Comparison of ENCODE assay signal across 8 mouse cellular contexts in the genomic region with DNA sequence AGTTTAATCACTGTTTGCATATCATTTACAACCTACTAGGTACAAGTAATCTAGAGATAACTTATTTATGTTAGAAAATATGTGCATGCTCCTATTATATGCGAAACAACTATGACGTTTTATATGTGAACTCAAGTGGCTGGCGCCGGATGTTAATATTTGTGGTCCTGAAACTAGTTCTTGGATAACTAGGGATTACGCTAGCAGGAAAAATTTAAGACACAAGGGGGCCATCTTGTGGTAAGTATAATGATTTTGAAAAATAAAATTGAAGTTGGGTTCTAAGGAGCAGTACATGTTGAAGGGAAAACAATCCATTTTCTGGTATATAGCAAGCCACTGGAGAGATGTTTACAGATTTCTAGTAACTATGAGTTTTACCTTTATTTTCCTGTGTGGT. TPM values are rescaled to one million over a fixed set of nuclear protein-coding genes. Genes with fewer than 3 reads are reported as not detected.
DNase-seq lines count a peak whose midpoint lies in the region; ATAC-seq lines count a peak whose summit lies in the region.

No protein-coding gene starts in this region.

- no peaks in the 10 kb centered on the region for H3K27me3 ChIP-seq in lung, embryonic 15.5 days
- no peaks in the 10 kb centered on the region for H3K27me3 ChIP-seq in limb, embryonic 10.5 days (ENCODE audit: low read depth, poor library complexity, severe bottlenecking)
- H3K27me3 ChIP-seq in stomach, embryonic 14.5 days (ENCODE audit: control insufficient read depth, insufficient read depth, low read length): no peaks in the 10 kb centered on the region

- H3K9ac ChIP-seq in lung, embryonic 15.5 days: no peak overlapping the region
- no peak overlapping the region for H3K9ac ChIP-seq in stomach, embryonic 14.5 days (replicated peaks; ENCODE audit: low read depth, low read length)

- no peak for ATAC-seq in lung, embryonic 15.5 days (ENCODE audit: borderline replicate concordance, extremely low read depth, low FRiP score, low TSS enrichment)
- no peak for ATAC-seq in stomach, embryonic 14.5 days (ENCODE audit: insufficient number of reproducible peaks, insufficient read depth, low FRiP score, low read depth)

- H3K36me3 ChIP-seq in lung, embryonic 15.5 days: peaks cover 23% of the 10 kb centered on the region
- peaks cover 38% of the 10 kb centered on the region for H3K36me3 ChIP-seq in limb, embryonic 10.5 days
- H3K36me3 ChIP-seq in stomach, embryonic 14.5 days (ENCODE audit: control insufficient read depth, insufficient read depth, low read length): peaks cover 5% of the 10 kb centered on the region

- H3K4me1 ChIP-seq in lung, embryonic 15.5 days: peaks cover 8% of the 10 kb centered on the region; the same call in 1 of the 2 replicates
- peaks cover 9% of the 10 kb centered on the region for H3K4me1 ChIP-seq in limb, embryonic 10.5 days
- 0 out of 2 replicates have a peak, but pooled peaks cover 3% of the 10 kb centered on the region for H3K4me1 ChIP-seq in stomach, embryonic 14.5 days (ENCODE audit: control insufficient read depth, insufficient read depth, low read length)

- DNase-seq in cerebellum, adult 9-10 months: peak; percentile 27
- no peak for DNase-seq in cerebellum, postnatal 36 days
- DNase-seq in lung, adult 18-20 months: no peak
- DNase-seq in limb, embryonic 10.5 days (ENCODE audit: low spot score): no peak
- no peak for DNase-seq in ovary, postnatal 10 days (ENCODE audit: low spot score)
- DNase-seq in left cerebral cortex, postnatal 10 days (ENCODE audit: extremely low spot score in 1 of 2, low spot score in 2 of 2): no peak

- intact Hi-C loops in left cerebral cortex, postnatal 10 days (cut with DNase I): loop anchor here (5.0 to 10.0 kb wide), 4 partner anchors 57 to 370 kb away; partner anchors contain the start of gene Ank2

- H3K9me3 ChIP-seq in lung, embryonic 15.5 days: no peaks in the 10 kb centered on the region
- no peaks in the 10 kb centered on the region for H3K9me3 ChIP-seq in limb, embryonic 10.5 days (replicated peaks)
- H3K9me3 ChIP-seq in stomach, embryonic 14.5 days (ENCODE audit: control insufficient read depth, low read depth, low read length): no peaks in the 10 kb centered on the region

- WGBS in lung, embryonic 15.5 days: 25% methylated on average over 5 of the region's 5 CpGs
- 82% methylated on average over 5 of the region's 5 CpGs for WGBS in limb, embryonic 10.5 days
- WGBS in stomach, embryonic 14.5 days: 50% methylated on average over 5 of the region's 5 CpGs

- peak overlapping the region; percentile 59 for H3K4me2 ChIP-seq in lung, embryonic 15.5 days
- peak overlapping the region; percentile 69 for H3K4me2 ChIP-seq in stomach, embryonic 14.5 days (replicated peaks; ENCODE audit: low read depth, low read length)

- no peak overlapping the region for H3K27ac ChIP-seq in lung, embryonic 15.5 days
- H3K27ac ChIP-seq in limb, embryonic 10.5 days: no peak overlapping the region
- H3K27ac ChIP-seq in stomach, embryonic 14.5 days (ENCODE audit: low read length): no peak overlapping the region

- H3K4me3 ChIP-seq in lung, embryonic 15.5 days: peak overlapping the region; percentile 71
- peak overlapping the region; percentile 80 for H3K4me3 ChIP-seq in limb, embryonic 10.5 days
- H3K4me3 ChIP-seq in stomach, embryonic 14.5 days (ENCODE audit: low read depth, low read length): peak overlapping the region; percentile 81; the same call in 1 of the 2 replicates

RNA-seq across cellular contexts. Expression of gene Zgrf1, which starts 1.4 kb away (rescaled TPM):
- 8.3 and 9.5 TPM in 2 replicates for polyA plus RNA-seq in lung, embryonic 15.5 days (2015; fragmentation: Nextera tagmentation; extraction: Ambion mirVana)
- 18.9 and 21.0 TPM in 2 replicates for polyA plus RNA-seq in limb, embryonic 10.5 days (2016; fragmentation: Nextera tagmentation; extraction: Ambion mirVana)
- polyA plus RNA-seq in stomach, embryonic 14.5 days (2014; fragmentation: Nextera tagmentation; extraction: Ambion mirVana): 11.1 and 13.6 TPM in 2 replicates
- 1 to 10 TPM; 2.5 to 3.0 TPM for total RNA-seq in left cerebral cortex, postnatal 10 days (2021)

RNA-seq across cellular contexts. Expression of gene Larp7, which starts 1.6 kb away (rescaled TPM):
- polyA plus RNA-seq in lung, embryonic 15.5 days (2015; fragmentation: Nextera tagmentation; extraction: Ambion mirVana): 59.2 and 62.0 TPM in 2 replicates
- 62.7 and 69.4 TPM in 2 replicates for polyA plus RNA-seq in limb, embryonic 10.5 days (2016; fragmentation: Nextera tagmentation; extraction: Ambion mirVana)
- polyA plus RNA-seq in stomach, embryonic 14.5 days (2014; fragmentation: Nextera tagmentation; extraction: Ambion mirVana): 59.2 and 68.3 TPM in 2 replicates
- 10 to 100 TPM; 17.8 to 18.0 TPM for total RNA-seq in left cerebral cortex, postnatal 10 days (2021)

RNA-seq across cellular contexts. Expression of gene Ank2, which starts 55.6 kb away (rescaled TPM):
- polyA plus RNA-seq in lung, embryonic 15.5 days (2015; fragmentation: Nextera tagmentation; extraction: Ambion mirVana): 11.5 and 13.4 TPM in 2 replicates
- 12.1 and 15.3 TPM in 2 replicates for polyA plus RNA-seq in limb, embryonic 10.5 days (2016; fragmentation: Nextera tagmentation; extraction: Ambion mirVana)
- polyA plus RNA-seq in stomach, embryonic 14.5 days (2014; fragmentation: Nextera tagmentation; extraction: Ambion mirVana): 50.0 and 52.4 TPM in 2 replicates
- total RNA-seq in left cerebral cortex, postnatal 10 days (2021): 1,000 to 10,000 TPM; 1,080 to 1,091 TPM
